Mouse (Mus musculus): ENCODE results near the gene Ggta1. TPM values are rescaled to one million over a fixed set of nuclear protein-coding genes. Genes with fewer than 3 reads are reported as not detected.

The Ggta1 gene
- polyA plus RNA-seq, 1 experiment from 2014 or later, result 16.2 TPM

- Histone ChIP-seq H3K4me3 (replicated peaks; ENCODE audit: low read depth, low read length) (no peak overlapping the region), H3K4me1 (replicated peaks; ENCODE audit: insufficient read depth, low read length) (peaks cover 7% of the 10 kb centered on the region), H3K4me2 (ENCODE audit: low read length) (peak overlapping the region; percentile 30), H3K9ac (ENCODE audit: low read depth, low read length) (no peak overlapping the region), H3K9me3 (replicated peaks; ENCODE audit: low read length) (no peaks in the 10 kb centered on the region), H3K27ac (0 out of 2 replicates have a peak overlapping the region, but pooled peaks have one; percentile 42), H3K27me3 (ENCODE audit: insufficient read depth, low read length) (no peaks in the 10 kb centered on the region), H3K36me3 (ENCODE audit: insufficient read depth, low read length) (no peaks in the 10 kb centered on the region)
- DNase-seq (ENCODE audit: low spot score) (no peak), ATAC-seq (replicated peaks; ENCODE audit: low FRiP score, low read depth) (no peak)
- TF ChIP-seq CTCF (IDR thresholded peaks at IDR 0.05; ENCODE audit: low read depth), result no peak
- WGBS, result 55% methylated on average over 7 of the region's 7 CpGs
Observed at GRCm38 (mm10) chr2:35464089-35464534, 1.1 kb upstream of the Ggta1 start.

GRCm38 (mm10) chr2:35463372-35464088 is 499 bp upstream of the Ggta1 start:
- Histone ChIP-seq H3K27me3 (ENCODE audit: insufficient read depth, low read length) (no peaks in the 10 kb centered on the region), H3K36me3 (ENCODE audit: insufficient read depth, low read length) (no peaks in the 10 kb centered on the region), H3K4me3 (replicated peaks; ENCODE audit: low read depth, low read length) (no peak overlapping the region), H3K9me3 (replicated peaks; ENCODE audit: low read length) (no peaks in the 10 kb centered on the region), H3K4me1 (replicated peaks; ENCODE audit: insufficient read depth, low read length) (peaks cover 7% of the 10 kb centered on the region), H3K4me2 (ENCODE audit: low read length) (peak overlapping the region; percentile 30), H3K9ac (ENCODE audit: low read depth, low read length) (no peak overlapping the region), H3K27ac (0 out of 2 replicates have a peak overlapping the region, but pooled peaks have one; percentile 42)
- WGBS, result 9% methylated on average over 19 of the region's 19 CpGs
- DNase-seq (ENCODE audit: low spot score), result peak; percentile 95
- peak; percentile 78 for ATAC-seq (replicated peaks; ENCODE audit: low FRiP score, low read depth)
- no peak for TF ChIP-seq CTCF (IDR thresholded peaks at IDR 0.05; ENCODE audit: low read depth)

GRCm38 (mm10) chr2:35461971-35462787 is 852 bp downstream of the Ggta1 start:
- DNase-seq (ENCODE audit: low spot score), result peak; percentile 58
- 1% methylated on average over 52 of the region's 52 CpGs for whole genome bisulfite sequencing
- no peak for TF ChIP-seq CTCF (IDR thresholded peaks at IDR 0.05; ENCODE audit: low read depth)
- no peaks in the 10 kb centered on the region for H3K27me3 ChIP-seq (ENCODE audit: insufficient read depth, low read length)
- H3K4me1 ChIP-seq (replicated peaks; ENCODE audit: insufficient read depth, low read length), result peaks cover 7% of the 10 kb centered on the region
- no peaks in the 10 kb centered on the region for H3K9me3 ChIP-seq (replicated peaks; ENCODE audit: low read length)
- peak overlapping the region; percentile 88 for H3K4me2 ChIP-seq (ENCODE audit: low read length)
- no peaks in the 10 kb centered on the region for H3K36me3 ChIP-seq (ENCODE audit: insufficient read depth, low read length)
- peak overlapping the region; percentile 71 for H3K27ac ChIP-seq
- peak overlapping the region; percentile 55 for H3K4me3 ChIP-seq (replicated peaks; ENCODE audit: low read depth, low read length)
- H3K9ac ChIP-seq (ENCODE audit: low read depth, low read length), result peak overlapping the region; percentile 70
- ATAC-seq (replicated peaks; ENCODE audit: low FRiP score, low read depth), result peak; percentile 60

- Histone ChIP-seq H3K4me3 (replicated peaks; ENCODE audit: low read depth, low read length) (peak overlapping the region; percentile 55), H3K9ac (ENCODE audit: low read depth, low read length) (peak overlapping the region; percentile 70), H3K9me3 (replicated peaks; ENCODE audit: low read length) (no peaks in the 10 kb centered on the region), H3K27ac (peak overlapping the region; percentile 71; the same call in 1 of the 2 replicates), H3K4me1 (replicated peaks; ENCODE audit: insufficient read depth, low read length) (peaks cover 7% of the 10 kb centered on the region), H3K27me3 (ENCODE audit: insufficient read depth, low read length) (no peaks in the 10 kb centered on the region), H3K4me2 (ENCODE audit: low read length) (peak overlapping the region; percentile 88), H3K36me3 (ENCODE audit: insufficient read depth, low read length) (no peaks in the 10 kb centered on the region)
- 4% methylated on average over 19 of the region's 20 CpGs for WGBS
- peak; percentile 26; the same call in 1 of the 2 replicates for ATAC-seq (replicated peaks; ENCODE audit: low FRiP score, low read depth)
- no peak for TF ChIP-seq CTCF (IDR thresholded peaks at IDR 0.05; ENCODE audit: low read depth)
- DNase-seq (ENCODE audit: low spot score), result peak; percentile 89
Observed at GRCm38 (mm10) chr2:35461131-35461947, 1.7 kb downstream of the Ggta1 start.

DNA sequence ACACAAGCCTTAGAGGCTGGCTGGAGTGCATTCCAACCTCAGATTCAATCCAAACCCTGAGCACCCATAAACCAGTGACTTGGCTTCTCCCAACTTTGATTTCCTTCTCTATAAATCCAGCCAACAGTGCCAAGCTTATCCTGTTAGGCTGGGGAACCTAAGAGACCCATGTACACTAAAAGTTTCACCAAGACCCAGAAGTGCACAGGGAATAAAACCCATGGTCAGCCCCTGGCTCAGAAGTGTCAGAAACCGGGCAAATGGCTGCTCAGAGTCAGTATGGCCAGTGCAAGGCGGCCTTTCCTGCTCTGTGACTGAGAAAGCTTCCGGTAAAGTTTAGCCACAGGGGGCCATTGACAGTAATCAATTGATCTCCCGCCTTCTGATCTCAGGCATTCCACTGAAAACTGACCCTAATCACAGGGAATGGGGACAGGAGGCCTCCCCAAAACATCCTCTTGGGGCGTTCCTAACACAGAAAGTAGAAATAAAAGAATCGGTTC is 2.6 kb downstream of the Ggta1 start:
- WGBS, result 24% methylated on average over 6 of the region's 6 CpGs
- H3K27ac ChIP-seq, result 0 out of 2 replicates have a peak overlapping the region, but pooled peaks have one; percentile 63

More for the DNA sequence above, 2.6 kb downstream of the Ggta1 start:
- Histone ChIP-seq H3K4me2 (ENCODE audit: low read length) (peak overlapping the region; percentile 88), H3K9me3 (replicated peaks; ENCODE audit: low read length) (no peaks in the 10 kb centered on the region), H3K4me3 (replicated peaks; ENCODE audit: low read depth, low read length) (peak overlapping the region; percentile 55), H3K4me1 (replicated peaks; ENCODE audit: insufficient read depth, low read length) (peaks cover 7% of the 10 kb centered on the region), H3K9ac (ENCODE audit: low read depth, low read length) (peak overlapping the region; percentile 53; the same call in 1 of the 2 replicates), H3K27me3 (ENCODE audit: insufficient read depth, low read length) (no peaks in the 10 kb centered on the region), H3K36me3 (ENCODE audit: insufficient read depth, low read length) (no peaks in the 10 kb centered on the region)
- ATAC-seq (replicated peaks; ENCODE audit: low FRiP score, low read depth), result no peak
- no peak for DNase-seq (ENCODE audit: low spot score)
- TF ChIP-seq CTCF (IDR thresholded peaks at IDR 0.05; ENCODE audit: low read depth), result no peak
